27 mouse cellular contexts compared by ENCODE assay signal in genomic region chr11:25259691-25260090, GRCm38 (mm10).
DNase-seq lines count a peak whose midpoint lies in the region; ATAC-seq and TF ChIP-seq lines count a peak whose summit lies in the region.
"Had no signal": no experiment of that assay in that cellular context is flagged by ENCODE, and none has a peak within 500 bp of the region (broad histone marks: within the 10 kb centered on the region; RNA-seq: fewer than 3 reads in every experiment).

No protein-coding gene starts in this region.

- peak; percentile 21 for DNase-seq in ovary, adult 18-20 months (ENCODE audit: low spot score)
- no peak for DNase-seq in ovary, postnatal 14 days (ENCODE audit: low spot score)
- DNase-seq in lung, postnatal 0 days (ENCODE audit: low spot score) = peak; percentile 79
- peak; percentile 12 for DNase-seq in lung, postnatal 25 days (ENCODE audit: low spot score)
- no peak for DNase-seq in spleen, adult 18-20 months
- no peak for DNase-seq in adrenal gland, postnatal 10 days
- DNase-seq in cerebellum, adult 11-12 months = no peak
- DNase-seq: adrenal gland, adult 2 months; adrenal gland, postnatal 25 days; cerebellum, adult 2 months; cerebellum, adult 9-11 months; cerebellum, postnatal 25 days; forebrain, postnatal 0 days; gastrocnemius, adult 2 months; gastrocnemius, postnatal 14 days; heart, adult 18-20 months; heart, postnatal 10 days; heart, postnatal 36 days had no signal

- H3K4me2 ChIP-seq in lung, embryonic 15.5 days = no peak overlapping the region
- H3K4me2 ChIP-seq in lung, postnatal 0 days (replicated peaks; ENCODE audit: low read depth, low read length) = no peak overlapping the region
- H3K4me2 ChIP-seq: embryonic facial prominence, embryonic 12.5 days; embryonic facial prominence, embryonic 15.5 days; heart, embryonic 12.5 days; heart, embryonic 15.5 days; hindbrain, embryonic 13.5 days had no signal

- no peaks in the 10 kb centered on the region for H3K36me3 ChIP-seq in lung, embryonic 15.5 days
- no peaks in the 10 kb centered on the region for H3K36me3 ChIP-seq in lung, postnatal 0 days (ENCODE audit: insufficient read depth, low read length)
- H3K36me3 ChIP-seq: embryonic facial prominence, embryonic 12.5 days; embryonic facial prominence, embryonic 15.5 days; heart, embryonic 12.5 days; heart, embryonic 15.5 days; hindbrain, embryonic 10.5 days; hindbrain, embryonic 13.5 days had no signal

- no peak overlapping the region for H3K4me3 ChIP-seq in lung, embryonic 15.5 days
- H3K4me3 ChIP-seq in lung, postnatal 0 days (ENCODE audit: low read depth, low read length) = no peak overlapping the region
- H3K4me3 ChIP-seq: embryonic facial prominence, embryonic 12.5 days; embryonic facial prominence, embryonic 15.5 days; gastrocnemius, adult 2 months; heart, embryonic 12.5 days; heart, embryonic 15.5 days; hindbrain, embryonic 10.5 days; hindbrain, embryonic 13.5 days had no signal

- no peaks in the 10 kb centered on the region for H3K9me3 ChIP-seq in lung, embryonic 15.5 days
- H3K9me3 ChIP-seq in lung, postnatal 0 days (ENCODE audit: low read length) = no peaks in the 10 kb centered on the region
- H3K9me3 ChIP-seq: embryonic facial prominence, embryonic 12.5 days; embryonic facial prominence, embryonic 15.5 days; heart, embryonic 12.5 days; heart, embryonic 15.5 days; hindbrain, embryonic 10.5 days; hindbrain, embryonic 13.5 days had no signal

- 0 out of 2 replicates have a peak, but pooled peaks cover 3% of the 10 kb centered on the region for H3K4me1 ChIP-seq in lung, embryonic 15.5 days
- H3K4me1 ChIP-seq in lung, postnatal 0 days (ENCODE audit: insufficient read depth, low read depth, low read length) = peaks cover 4% of the 10 kb centered on the region; the same call in 1 of the 2 replicates
- H3K4me1 ChIP-seq: embryonic facial prominence, embryonic 12.5 days; embryonic facial prominence, embryonic 15.5 days; heart, embryonic 12.5 days; heart, embryonic 15.5 days; hindbrain, embryonic 10.5 days had no signal

- no peak for TF ChIP-seq EP300 in lung, postnatal 0 days (IDR thresholded peaks at IDR 0.05)

- WGBS in lung, embryonic 15.5 days = 8% methylated on average over 1 of the region's 1 CpGs
- WGBS in lung, postnatal 0 days = 18% methylated on average over 1 of the region's 1 CpGs

- no peak overlapping the region for H3K27ac ChIP-seq in lung, embryonic 15.5 days
- H3K27ac ChIP-seq in lung, postnatal 0 days (ENCODE audit: low read length) = no peak overlapping the region
- H3K27ac ChIP-seq: embryonic facial prominence, embryonic 12.5 days; embryonic facial prominence, embryonic 15.5 days; gastrocnemius, adult 2 months; heart, embryonic 15.5 days; hindbrain, embryonic 10.5 days; hindbrain, embryonic 13.5 days had no signal

- ATAC-seq in lung, embryonic 15.5 days (ENCODE audit: borderline replicate concordance, extremely low read depth, low FRiP score, low TSS enrichment) = peak; percentile 80
- peak; percentile 90 for ATAC-seq in lung, postnatal 0 days
- ATAC-seq: CD4-positive, CD25-positive, alpha-beta regulatory T cell, adult 4 months; forebrain, embryonic 14.5 days; forebrain, postnatal 0 days had no signal

- no peak for TF ChIP-seq CTCF in lung, postnatal 0 days (IDR thresholded peaks at IDR 0.05)

- no peaks in the 10 kb centered on the region for H3K27me3 ChIP-seq in lung, embryonic 15.5 days
- H3K27me3 ChIP-seq in lung, postnatal 0 days (replicated peaks; ENCODE audit: insufficient read depth, low read length) = no peaks in the 10 kb centered on the region
- H3K27me3 ChIP-seq: embryonic facial prominence, embryonic 12.5 days; embryonic facial prominence, embryonic 15.5 days; heart, embryonic 12.5 days; heart, embryonic 15.5 days; hindbrain, embryonic 13.5 days had no signal

- H3K9ac ChIP-seq in lung, embryonic 15.5 days = no peak overlapping the region
- H3K9ac ChIP-seq in lung, postnatal 0 days (replicated peaks; ENCODE audit: low read depth) = no peak overlapping the region
- H3K9ac ChIP-seq: embryonic facial prominence, embryonic 12.5 days; embryonic facial prominence, embryonic 15.5 days; forebrain, postnatal 0 days; heart, embryonic 12.5 days; heart, embryonic 15.5 days; hindbrain, embryonic 13.5 days had no signal

Comparison
In these comparisons a context has a peak if more than half of its experiments do, and no peak if none do; other contexts are left out.
1. DNase-seq: peak in ovary, adult 18-20 months (single experiment), lung, postnatal 0 days (single experiment) and lung, postnatal 25 days (single experiment); none in ovary, postnatal 14 days (single experiment), spleen, adult 18-20 months (0 of 2), adrenal gland, postnatal 10 days (single experiment) and cerebellum, adult 11-12 months (single experiment).